Mouse (Mus musculus) cerebellum, postnatal 36 days (tissue): Measurements from ENCODE around the gene Bace2.

Experiments
- DNase-seq, 2 experiments: peaks; one replicate each; pipeline ENCODE4 v3.0.0; 2021 to 2022; ENCODE audit warnings: mixed read lengths in 2 of 2

The Bace2 gene

GRCm38 (mm10) chr16:97356499-97357187 is at the start of gene Bace2:
Gene Bace2, plus strand, starts transcription at chr16:97356742.
- DNase-seq: peak; percentile 7 to 26

- DNase-seq: no peak
Observed at GRCm38 (mm10) chr16:97307594-97307993, 48.9 kb upstream of the Bace2 start.

GRCm38 (mm10) chr16:97309796-97310569 is 46.6 kb upstream of the Bace2 start:
- no peak for DNase-seq

GRCm38 (mm10) chr16:97310570-97310846 is 46.0 kb upstream of the Bace2 start:
- DNase-seq: no peak

GRCm38 (mm10) chr16:97312960-97313686 is 43.4 kb upstream of the Bace2 start:
- peak; percentile 62 to 72 for DNase-seq

- no peak for DNase-seq
Observed at GRCm38 (mm10) chr16:97321576-97321975, 35.0 kb upstream of the Bace2 start.

GRCm38 (mm10) chr16:97322604-97323003 is 33.9 kb upstream of the Bace2 start:
- no peak for DNase-seq

GRCm38 (mm10) chr16:97325975-97326374 is 30.6 kb upstream of the Bace2 start:
- DNase-seq: peak in 1 of 2 experiments; percentile 6

GRCm38 (mm10) chr16:97328602-97329001 is 27.9 kb upstream of the Bace2 start:
- DNase-seq: no peak

GRCm38 (mm10) chr16:97353013-97353412 is 3.5 kb upstream of the Bace2 start:
- DNase-seq: no peak

- no peak for DNase-seq
Observed at GRCm38 (mm10) chr16:97354632-97355031, 1.9 kb upstream of the Bace2 start.

GRCm38 (mm10) chr16:97357188-97357821 is 763 bp downstream of the Bace2 start:
- DNase-seq: peak; percentile 4 to 9

- no peak for DNase-seq
Observed at GRCm38 (mm10) chr16:97362231-97362888, 5.8 kb downstream of the Bace2 start.

GRCm38 (mm10) chr16:97366141-97366540 is 9.6 kb downstream of the Bace2 start:
- DNase-seq: no peak

- peak in 1 of 2 experiments; percentile 10 for DNase-seq
Observed at GRCm38 (mm10) chr16:97370258-97370657, 13.7 kb downstream of the Bace2 start.

- no peak for DNase-seq
Observed at GRCm38 (mm10) chr16:97387955-97388354, 31.4 kb downstream of the Bace2 start.

GRCm38 (mm10) chr16:97391289-97391688 is 34.7 kb downstream of the Bace2 start:
- DNase-seq: no peak

GRCm38 (mm10) chr16:97391701-97392384 is 35.3 kb downstream of the Bace2 start:
- DNase-seq: no peak

- no peak for DNase-seq
Observed at GRCm38 (mm10) chr16:97396436-97396835, 39.9 kb downstream of the Bace2 start.

- DNase-seq: no peak
Observed at GRCm38 (mm10) chr16:97397945-97398531, 41.5 kb downstream of the Bace2 start.

GRCm38 (mm10) chr16:97399991-97400390 is 43.4 kb downstream of the Bace2 start:
- no peak for DNase-seq

GRCm38 (mm10) chr16:97401741-97402140 is 45.2 kb downstream of the Bace2 start:
- no peak for DNase-seq
